Mouse (Mus musculus): Measurements from ENCODE around the gene Galr3. TPM values are rescaled to one million over a fixed set of nuclear protein-coding genes. Genes with fewer than 3 reads are reported as not detected.
"Not testable (repeated sequence)": the region's sequence is repeated elsewhere in the genome, so short reads cannot be mapped to it uniquely, and the experiment has no call there.

Galr3 gene
- polyA plus RNA-seq, 1 experiment from 2014 or later: 0.34 TPM

DNA sequence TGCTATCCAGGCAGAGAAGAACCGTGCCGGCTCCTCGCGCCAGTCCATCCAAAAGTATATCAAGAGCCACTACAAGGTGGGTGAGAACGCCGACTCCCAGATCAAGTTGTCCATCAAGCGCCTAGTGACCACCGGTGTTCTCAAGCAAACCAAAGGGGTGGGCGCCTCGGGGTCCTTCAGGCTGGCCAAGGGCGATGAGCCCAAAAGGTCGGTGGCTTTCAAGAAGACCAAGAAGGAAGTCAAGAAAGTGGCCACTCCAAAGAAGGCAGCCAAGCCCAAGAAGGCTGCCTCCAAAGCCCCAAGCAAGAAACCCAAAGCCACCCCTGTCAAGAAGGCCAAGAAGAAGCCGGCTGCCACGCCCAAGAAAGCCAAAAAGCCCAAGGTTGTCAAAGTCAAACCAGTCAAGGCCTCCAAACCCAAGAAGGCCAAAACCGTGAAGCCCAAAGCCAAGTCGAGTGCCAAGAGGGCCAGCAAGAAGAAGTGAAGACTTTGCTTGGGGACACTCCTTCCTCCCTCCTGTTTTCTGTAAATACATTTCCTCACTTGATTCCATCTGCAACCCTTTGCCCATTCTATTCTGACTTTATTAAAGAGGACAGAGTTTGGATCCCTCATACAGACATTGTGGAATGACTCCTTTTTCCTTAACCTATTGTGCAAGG lies 12.7 kb upstream of the Galr3 start:
- no peaks in the 10 kb centered on the region for H3K9me3 ChIP-seq (ENCODE audit: control insufficient read depth, low read length)
- peak overlapping the region; percentile 99 for H3K4me2 ChIP-seq
- 23% methylated on average over 16 of the region's 16 CpGs for WGBS
- peaks cover 28% of the 10 kb centered on the region for H3K4me1 ChIP-seq (replicated peaks; ENCODE audit: control insufficient read depth, insufficient read depth, low read length)
- peak overlapping the region; percentile 78 for H3K4me3 ChIP-seq (ENCODE audit: low read depth, low read length)
- H3K27me3 ChIP-seq (replicated peaks; ENCODE audit: control insufficient read depth, insufficient read depth, low read length): peaks cover 55% of the 10 kb centered on the region
- no peaks in the 10 kb centered on the region for H3K36me3 ChIP-seq (ENCODE audit: control insufficient read depth, insufficient read depth, low read length)
- H3K9ac ChIP-seq (ENCODE audit: low read depth, low read length): peak overlapping the region; percentile 99
- DNase-seq (ENCODE audit: low spot score) (no peak), ATAC-seq (replicated peaks; ENCODE audit: low FRiP score) (no peak)
- H3K27ac ChIP-seq (ENCODE audit: low read depth, low read length): peak overlapping the region; percentile 92; the same call in 1 of the 2 replicates

GRCm38 (mm10) chr15:79029519-79030241 lies 12.0 kb upstream of the Galr3 start:
- H3K27ac ChIP-seq (ENCODE audit: low read depth, low read length): 0 out of 2 replicates have a peak overlapping the region, but pooled peaks have one; percentile 32
- H3K36me3 ChIP-seq (ENCODE audit: control insufficient read depth, insufficient read depth, low read length): no peaks in the 10 kb centered on the region
- no peak for DNase-seq (ENCODE audit: low spot score)
- H3K4me1 ChIP-seq (replicated peaks; ENCODE audit: control insufficient read depth, insufficient read depth, low read length): peaks cover 28% of the 10 kb centered on the region
- no peak for ATAC-seq (replicated peaks; ENCODE audit: low FRiP score)
- H3K27me3 ChIP-seq (replicated peaks; ENCODE audit: control insufficient read depth, insufficient read depth, low read length): peaks cover 55% of the 10 kb centered on the region
- 10% methylated on average over 11 of the region's 11 CpGs for WGBS
- peak overlapping the region; percentile 99 for H3K9ac ChIP-seq (ENCODE audit: low read depth, low read length)
- H3K4me2 ChIP-seq: peak overlapping the region; percentile 99
- peak overlapping the region; percentile 78 for H3K4me3 ChIP-seq (ENCODE audit: low read depth, low read length)
- no peaks in the 10 kb centered on the region for H3K9me3 ChIP-seq (ENCODE audit: control insufficient read depth, low read length)

DNA sequence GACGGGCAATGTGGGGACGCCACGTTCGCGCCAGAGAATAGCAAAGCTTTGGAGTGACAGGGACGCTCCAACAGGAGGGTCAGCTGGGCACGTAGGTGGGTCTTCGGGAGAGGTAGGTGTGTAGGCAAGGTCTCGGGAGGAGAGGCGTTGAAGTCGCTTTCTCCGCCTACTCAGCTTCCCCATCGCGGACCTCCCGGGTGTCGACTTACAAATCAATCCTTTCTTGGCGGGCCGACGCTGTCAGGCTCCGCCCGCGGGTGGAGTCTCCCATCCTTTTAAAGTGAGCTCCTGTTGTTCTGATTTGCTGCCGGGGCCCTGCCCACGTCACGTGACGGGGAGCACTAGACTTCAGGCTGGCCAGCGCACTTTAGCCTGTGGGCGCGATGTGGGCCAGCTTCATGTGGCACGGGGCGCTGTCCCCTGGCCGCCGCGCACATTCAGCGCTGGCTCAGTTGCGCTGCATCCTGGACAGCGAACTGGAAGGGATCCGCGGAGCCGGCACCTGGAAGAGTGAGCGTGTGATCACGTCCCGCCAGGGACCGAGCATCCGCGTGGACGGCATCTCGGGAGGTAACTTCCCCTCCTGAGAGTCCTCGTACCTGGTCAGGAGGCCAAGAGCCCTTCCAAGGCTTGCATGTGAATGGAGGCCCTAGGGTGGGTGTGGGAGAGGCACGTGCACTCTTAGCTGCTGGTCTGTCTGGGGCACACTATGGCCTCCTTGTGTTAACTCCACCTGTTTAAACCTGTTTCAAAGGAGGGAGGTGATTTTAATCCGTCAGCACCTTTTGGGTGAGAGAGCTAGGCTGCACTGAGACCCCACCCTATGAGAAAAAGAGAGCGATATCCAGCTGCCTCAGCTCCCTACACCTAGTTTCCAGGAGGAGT lies 10.9 kb upstream of the Galr3 start:
- Histone ChIP-seq H3K4me1 (replicated peaks; ENCODE audit: control insufficient read depth, insufficient read depth, low read length) (peaks cover 23% of the 10 kb centered on the region), H3K27ac (ENCODE audit: low read depth, low read length) (peak overlapping the region; percentile 64; the same call in 1 of the 2 replicates), H3K4me2 (peak overlapping the region; percentile 99), H3K27me3 (replicated peaks; ENCODE audit: control insufficient read depth, insufficient read depth, low read length) (peaks cover 50% of the 10 kb centered on the region), H3K36me3 (ENCODE audit: control insufficient read depth, insufficient read depth, low read length) (no peaks in the 10 kb centered on the region), H3K4me3 (ENCODE audit: low read depth, low read length) (peak overlapping the region; percentile 78), H3K9me3 (ENCODE audit: control insufficient read depth, low read length) (no peaks in the 10 kb centered on the region), H3K9ac (ENCODE audit: low read depth, low read length) (peak overlapping the region; percentile 58)
- peak; percentile 69 for ATAC-seq (replicated peaks; ENCODE audit: low FRiP score)
- 2% methylated on average over 52 of the region's 52 CpGs for WGBS
- DNase-seq (ENCODE audit: low spot score): peak; percentile 83

DNA sequence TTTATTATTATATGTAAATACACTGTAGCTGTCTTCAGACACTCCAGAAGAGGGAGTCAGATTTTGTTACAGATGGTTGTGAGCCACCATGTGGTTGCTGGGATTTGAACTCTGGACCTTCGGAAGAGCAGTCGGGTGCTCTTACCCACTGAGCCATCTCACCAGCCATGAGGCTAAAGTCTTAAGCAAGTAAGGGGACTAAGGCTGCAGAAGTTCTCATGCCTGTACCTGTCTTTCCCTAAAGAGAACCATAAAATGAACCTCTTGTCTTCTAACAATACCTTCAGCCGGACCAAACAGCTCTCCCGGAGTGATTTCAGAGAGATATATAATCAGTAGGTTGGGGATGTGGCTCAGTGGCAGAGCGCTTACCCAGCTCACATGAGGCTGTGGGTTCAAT lies 9.8 kb upstream of the Galr3 start:
- 0 out of 2 replicates have a peak overlapping the region, but pooled peaks have one; percentile 12 for H3K4me2 ChIP-seq
- DNase-seq (ENCODE audit: low spot score); H3K9me3 ChIP-seq (ENCODE audit: control insufficient read depth, low read length): not testable (repeated sequence)

DNA sequence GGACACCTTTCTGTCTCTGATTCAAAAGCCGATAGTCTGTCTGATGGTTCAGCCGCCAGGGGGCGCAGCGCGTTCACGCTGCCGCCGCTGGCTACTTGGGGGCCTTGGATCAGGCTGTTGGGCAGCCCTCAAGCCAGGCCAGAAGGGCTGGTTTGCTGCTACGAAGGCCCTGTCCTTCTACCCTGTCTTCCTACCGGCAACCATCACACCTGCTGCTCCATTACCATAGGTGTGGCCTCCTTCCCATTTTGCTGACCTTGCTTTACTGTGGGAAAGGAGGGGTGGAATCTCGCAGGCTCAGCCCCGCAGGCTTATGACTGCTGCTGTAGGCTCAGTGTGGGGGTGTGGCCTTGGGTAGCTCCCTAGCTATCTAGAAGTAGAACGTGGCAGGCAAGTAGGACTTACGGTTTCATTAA lies 3.8 kb upstream of the Galr3 start:
- DNase-seq (ENCODE audit: low spot score): peak; percentile 81
- peak overlapping the region; percentile 35; the same call in 1 of the 2 replicates for H3K9ac ChIP-seq (ENCODE audit: low read depth, low read length)
- no peaks in the 10 kb centered on the region for H3K9me3 ChIP-seq (ENCODE audit: control insufficient read depth, low read length)
- peaks cover 25% of the 10 kb centered on the region for H3K27me3 ChIP-seq (replicated peaks; ENCODE audit: control insufficient read depth, insufficient read depth, low read length)
- H3K4me2 ChIP-seq: peak overlapping the region; percentile 62
- no peaks in the 10 kb centered on the region for H3K36me3 ChIP-seq (ENCODE audit: control insufficient read depth, insufficient read depth, low read length)
- H3K27ac ChIP-seq (ENCODE audit: low read depth, low read length): no peak overlapping the region
- peak overlapping the region; percentile 10; the same call in 1 of the 2 replicates for H3K4me3 ChIP-seq (ENCODE audit: low read depth, low read length)
- peak; percentile 45 for ATAC-seq (replicated peaks; ENCODE audit: low FRiP score)
- H3K4me1 ChIP-seq (replicated peaks; ENCODE audit: control insufficient read depth, insufficient read depth, low read length): peaks cover 39% of the 10 kb centered on the region
- 10% methylated on average over 14 of the region's 14 CpGs for WGBS

More for the DNA sequence above, 9.8 kb upstream of the Galr3 start:
- 88% methylated on average over 5 of the region's 5 CpGs for WGBS
- not testable (repeated sequence) for H3K4me3 ChIP-seq (ENCODE audit: low read depth, low read length); H3K9ac ChIP-seq (ENCODE audit: low read depth, low read length); ATAC-seq (replicated peaks; ENCODE audit: low FRiP score); H3K27ac ChIP-seq (ENCODE audit: low read depth, low read length); H3K36me3 ChIP-seq (ENCODE audit: control insufficient read depth, insufficient read depth, low read length)
- H3K27me3 ChIP-seq (replicated peaks; ENCODE audit: control insufficient read depth, insufficient read depth, low read length): peaks cover 39% of the 10 kb centered on the region
- peaks cover 23% of the 10 kb centered on the region for H3K4me1 ChIP-seq (replicated peaks; ENCODE audit: control insufficient read depth, insufficient read depth, low read length)

- Histone ChIP-seq H3K36me3 (ENCODE audit: control insufficient read depth, insufficient read depth, low read length) (no peaks in the 10 kb centered on the region), H3K4me1 (replicated peaks; ENCODE audit: control insufficient read depth, insufficient read depth, low read length) (peaks cover 39% of the 10 kb centered on the region), H3K4me3 (ENCODE audit: low read depth, low read length) (no peak overlapping the region; the same call in 1 of the 2 replicates), H3K27me3 (replicated peaks; ENCODE audit: control insufficient read depth, insufficient read depth, low read length) (peaks cover 29% of the 10 kb centered on the region), H3K4me2 (peak overlapping the region; percentile 62), H3K9me3 (ENCODE audit: control insufficient read depth, low read length) (no peaks in the 10 kb centered on the region), H3K9ac (ENCODE audit: low read depth, low read length) (peak overlapping the region; percentile 35; the same call in 1 of the 2 replicates), H3K27ac (ENCODE audit: low read depth, low read length) (no peak overlapping the region)
- ATAC-seq (replicated peaks; ENCODE audit: low FRiP score) (no peak), DNase-seq (ENCODE audit: low spot score) (no peak)
- WGBS: 67% methylated on average over 10 of the region's 10 CpGs
Measured at GRCm38 (mm10) chr15:79038331-79038730, 3.4 kb upstream of the Galr3 start.

GRCm38 (mm10) chr15:79038853-79039252 lies 2.8 kb upstream of the Galr3 start:
- H3K4me3 ChIP-seq (ENCODE audit: low read depth, low read length): no peak overlapping the region
- no peak overlapping the region for H3K4me2 ChIP-seq
- no peaks in the 10 kb centered on the region for H3K36me3 ChIP-seq (ENCODE audit: control insufficient read depth, insufficient read depth, low read length)
- H3K9me3 ChIP-seq (ENCODE audit: control insufficient read depth, low read length): no peaks in the 10 kb centered on the region
- ATAC-seq (replicated peaks; ENCODE audit: low FRiP score): peak; percentile 85
- H3K9ac ChIP-seq (ENCODE audit: low read depth, low read length): no peak overlapping the region
- H3K27me3 ChIP-seq (replicated peaks; ENCODE audit: control insufficient read depth, insufficient read depth, low read length): peaks cover 34% of the 10 kb centered on the region
- peaks cover 39% of the 10 kb centered on the region for H3K4me1 ChIP-seq (replicated peaks; ENCODE audit: control insufficient read depth, insufficient read depth, low read length)
- WGBS: 21% methylated on average over 7 of the region's 7 CpGs
- H3K27ac ChIP-seq (ENCODE audit: low read depth, low read length): no peak overlapping the region
- DNase-seq (ENCODE audit: low spot score): peak; percentile 76

Measured in liver, embryonic 11.5 days (tissue).